Mouse (Mus musculus): ENCODE measurements around the gene Ncstn. TPM values are rescaled to one million over a fixed set of nuclear protein-coding genes. Genes with fewer than 3 reads are reported as not detected.

Gene Ncstn
- polyA plus RNA-seq, 1 experiment from 2014 or later: 47.8 TPM

DNA sequence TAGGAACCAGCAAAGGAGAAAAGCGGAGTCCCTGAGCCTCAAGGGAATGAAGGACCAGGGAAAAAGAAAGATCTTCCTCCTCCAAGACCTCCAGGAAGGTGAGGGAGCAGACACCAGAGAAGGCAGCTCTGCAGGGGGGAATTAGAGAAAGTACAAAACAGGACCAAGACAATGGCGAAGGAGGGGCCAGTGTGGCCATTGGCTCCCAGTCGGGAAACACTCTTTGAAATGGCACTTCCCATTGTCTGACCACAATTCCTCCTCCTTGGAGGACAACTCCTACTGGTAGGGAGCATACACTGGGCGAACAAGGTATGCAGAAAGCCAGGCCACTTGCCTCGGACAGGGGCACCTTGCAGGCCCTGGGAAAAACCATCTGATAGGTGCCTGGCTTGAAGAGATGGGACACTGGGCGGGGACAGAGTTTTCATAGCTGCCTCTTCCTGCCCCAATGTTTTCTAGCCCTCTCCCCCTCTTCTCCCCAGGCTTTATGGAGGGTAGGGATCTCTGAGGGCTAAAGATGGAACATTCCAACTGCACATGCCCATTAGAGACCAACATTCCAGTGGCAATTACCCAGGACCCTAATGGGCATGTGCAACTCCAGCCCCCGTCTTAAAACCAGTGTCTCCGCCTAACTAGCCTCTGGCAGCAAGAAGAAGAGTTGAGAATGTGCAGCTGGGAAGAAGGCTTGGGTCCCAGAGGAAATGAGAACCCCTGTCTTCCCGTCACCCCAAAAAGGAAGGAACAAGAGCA is 58.3 kb downstream of the Ncstn start:
- Histone ChIP-seq H3K4me3 (no peak overlapping the region), H3K4me2 (no peak overlapping the region), H3K9me3 (replicated peaks) (no peaks in the 10 kb centered on the region), H3K36me3 (no peaks in the 10 kb centered on the region), H3K27me3 (replicated peaks) (peaks cover 19% of the 10 kb centered on the region), H3K9ac (no peak overlapping the region), H3K27ac (no peak overlapping the region), H3K4me1 (peaks cover 19% of the 10 kb centered on the region)
- WGBS (ENCODE audit: insufficient replicate concordance): 53% methylated on average over 9 of the region's 9 CpGs
- ATAC-seq: no peak

DNA sequence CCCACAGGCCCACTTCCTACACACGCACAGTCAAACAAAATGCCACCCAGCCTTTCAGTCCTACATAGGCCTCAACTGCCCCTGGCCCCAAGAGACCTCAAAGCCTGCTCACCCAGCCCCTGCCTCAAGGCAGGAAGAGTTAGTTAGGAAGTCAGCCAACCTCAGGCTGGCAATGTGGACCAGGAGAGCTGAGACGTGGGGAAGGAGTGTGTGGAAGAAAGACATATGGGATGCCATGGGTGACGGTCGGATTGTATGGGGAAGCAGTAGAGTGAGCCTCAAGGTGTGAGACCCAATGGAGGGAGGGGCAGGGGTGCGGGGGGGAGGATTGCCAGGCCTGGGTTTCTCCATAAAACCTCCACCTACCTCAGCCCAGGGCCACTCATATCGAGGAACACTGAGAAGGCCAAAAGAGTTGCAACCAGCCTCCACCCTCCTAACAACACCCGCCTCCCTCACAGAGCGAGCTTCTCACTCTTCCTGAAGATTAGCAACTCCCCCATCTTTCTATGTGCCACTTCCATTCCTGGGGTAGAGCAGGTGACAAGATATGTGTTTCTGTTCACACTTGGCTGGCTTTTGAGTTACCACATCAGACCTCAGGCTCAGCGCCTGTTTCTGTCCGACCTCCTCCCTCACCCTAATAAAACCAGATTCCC is 62.6 kb downstream of the Ncstn start:
- Histone ChIP-seq H3K4me3 (no peak overlapping the region), H3K4me2 (no peak overlapping the region), H3K27ac (no peak overlapping the region), H3K27me3 (replicated peaks) (no peaks in the 10 kb centered on the region), H3K4me1 (peaks cover 6% of the 10 kb centered on the region), H3K36me3 (no peaks in the 10 kb centered on the region), H3K9ac (no peak overlapping the region), H3K9me3 (replicated peaks) (no peaks in the 10 kb centered on the region)
- 70% methylated on average over 10 of the region's 10 CpGs for WGBS (ENCODE audit: insufficient replicate concordance)
- ATAC-seq: no peak

DNA sequence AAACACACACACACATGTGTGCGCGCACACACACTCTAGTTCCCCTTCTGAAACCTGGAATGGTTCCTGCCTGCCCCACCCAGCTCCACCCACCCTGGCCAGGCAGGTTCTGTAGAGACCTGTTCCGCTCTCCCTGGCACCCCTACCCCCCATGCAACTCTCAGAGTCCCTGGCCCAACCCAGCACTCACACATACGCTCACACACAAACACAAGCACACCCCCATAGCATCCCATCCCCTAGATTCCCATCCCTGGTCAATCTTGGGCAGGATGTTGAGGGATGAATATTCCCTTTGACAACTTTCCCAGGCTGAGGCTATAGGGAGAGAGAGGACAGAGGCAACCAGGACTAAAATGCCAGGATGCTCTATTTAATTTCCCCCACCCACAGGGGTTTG is 63.3 kb downstream of the Ncstn start:
- Histone ChIP-seq H3K27ac (no peak overlapping the region), H3K27me3 (replicated peaks) (no peaks in the 10 kb centered on the region), H3K36me3 (no peaks in the 10 kb centered on the region), H3K9ac (no peak overlapping the region), H3K9me3 (replicated peaks) (no peaks in the 10 kb centered on the region), H3K4me2 (no peak overlapping the region), H3K4me1 (peaks cover 3% of the 10 kb centered on the region; the same call in 1 of the 2 replicates), H3K4me3 (no peak overlapping the region)
- WGBS (ENCODE audit: insufficient replicate concordance): 76% methylated on average over 4 of the region's 4 CpGs
- no peak for ATAC-seq

DNA sequence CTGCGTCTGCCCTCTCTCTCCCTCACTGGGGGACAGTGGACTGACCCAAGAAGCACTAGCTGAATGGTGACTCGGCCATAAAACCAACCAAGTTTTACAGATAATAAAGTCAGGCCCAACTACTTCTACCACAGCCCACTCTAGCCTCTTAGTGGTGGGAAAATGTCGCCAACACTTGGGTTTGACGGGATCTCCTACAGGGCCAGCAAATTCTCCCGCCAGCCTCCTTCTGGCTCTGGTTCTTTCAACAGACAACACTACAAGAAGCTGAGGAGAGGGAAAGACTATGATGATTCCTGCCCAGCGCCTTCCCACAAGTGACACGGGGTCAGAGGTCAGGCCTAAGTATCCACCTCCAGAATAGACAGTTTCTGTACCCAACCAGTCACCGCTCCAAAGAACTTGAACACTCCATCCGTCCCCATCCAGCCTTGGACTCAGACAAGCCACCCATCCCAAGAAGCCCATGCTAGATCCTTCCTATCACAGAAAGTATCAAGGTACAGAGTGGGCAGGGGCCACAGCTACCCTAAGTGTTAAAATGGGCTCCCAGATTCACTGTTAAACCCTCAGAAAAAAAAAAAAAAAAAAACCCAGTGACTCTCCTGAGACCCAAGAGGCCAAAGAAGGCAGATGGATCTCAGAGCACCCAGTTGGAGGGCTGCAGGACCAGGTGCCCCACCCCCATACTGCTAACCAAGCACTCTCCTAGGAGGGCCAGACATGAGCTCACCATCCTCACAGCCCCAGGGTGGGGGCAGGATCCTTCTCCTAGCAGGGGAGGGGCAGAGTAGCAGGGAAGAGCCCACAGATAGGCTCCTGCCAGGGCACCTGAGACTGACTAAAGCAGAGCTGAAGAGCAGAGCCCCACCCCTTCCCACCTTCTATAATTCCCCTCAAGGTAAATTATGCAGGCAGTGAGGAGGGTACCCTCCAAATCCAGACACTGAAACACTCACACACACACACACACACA is 64.0 kb downstream of the Ncstn start:
- no peak overlapping the region for H3K4me2 ChIP-seq
- H3K4me3 ChIP-seq: no peak overlapping the region
- H3K27ac ChIP-seq: no peak overlapping the region
- no peak for ATAC-seq
- no peak overlapping the region for H3K9ac ChIP-seq
- no peaks in the 10 kb centered on the region for H3K27me3 ChIP-seq (replicated peaks)
- no peaks in the 10 kb centered on the region; the same call in 1 of the 2 replicates for H3K4me1 ChIP-seq
- WGBS (ENCODE audit: insufficient replicate concordance): 71% methylated on average over 9 of the region's 9 CpGs
- no peaks in the 10 kb centered on the region for H3K9me3 ChIP-seq (replicated peaks)
- H3K36me3 ChIP-seq: no peaks in the 10 kb centered on the region

DNA sequence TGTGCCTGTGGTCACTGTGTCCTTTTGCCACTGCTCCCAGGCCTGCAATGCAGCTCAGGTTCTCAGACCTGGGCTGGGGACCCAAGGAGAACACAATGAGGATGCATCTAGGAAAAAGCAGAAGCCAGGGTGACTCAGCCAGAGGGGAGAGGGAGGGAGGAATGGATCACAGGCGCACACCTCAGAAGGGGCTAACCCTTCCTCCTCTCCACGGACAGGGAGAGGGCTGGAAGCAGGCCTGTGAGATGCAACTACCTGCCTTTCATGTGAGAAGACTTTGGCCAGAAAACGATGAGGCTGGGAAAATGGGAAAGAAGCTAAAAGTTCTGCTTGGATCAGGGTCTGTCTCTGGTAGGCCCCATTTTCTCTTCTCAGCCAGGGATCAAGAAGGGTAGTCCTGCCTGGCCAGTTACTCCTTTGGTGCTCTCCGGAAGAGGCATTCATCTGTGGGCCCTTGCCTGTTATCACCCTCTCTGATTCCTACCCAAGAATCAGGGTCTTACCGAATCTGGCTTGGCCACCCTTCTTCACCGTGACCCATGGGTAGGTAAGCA is 65.0 kb downstream of the Ncstn start:
- Histone ChIP-seq H3K4me1 (no peaks in the 10 kb centered on the region; the same call in 1 of the 2 replicates), H3K9me3 (replicated peaks) (no peaks in the 10 kb centered on the region), H3K27me3 (replicated peaks) (no peaks in the 10 kb centered on the region), H3K9ac (no peak overlapping the region), H3K4me3 (no peak overlapping the region), H3K27ac (no peak overlapping the region), H3K4me2 (no peak overlapping the region), H3K36me3 (no peaks in the 10 kb centered on the region)
- 68% methylated on average over 6 of the region's 6 CpGs for WGBS (ENCODE audit: insufficient replicate concordance)
- ATAC-seq: no peak

DNA sequence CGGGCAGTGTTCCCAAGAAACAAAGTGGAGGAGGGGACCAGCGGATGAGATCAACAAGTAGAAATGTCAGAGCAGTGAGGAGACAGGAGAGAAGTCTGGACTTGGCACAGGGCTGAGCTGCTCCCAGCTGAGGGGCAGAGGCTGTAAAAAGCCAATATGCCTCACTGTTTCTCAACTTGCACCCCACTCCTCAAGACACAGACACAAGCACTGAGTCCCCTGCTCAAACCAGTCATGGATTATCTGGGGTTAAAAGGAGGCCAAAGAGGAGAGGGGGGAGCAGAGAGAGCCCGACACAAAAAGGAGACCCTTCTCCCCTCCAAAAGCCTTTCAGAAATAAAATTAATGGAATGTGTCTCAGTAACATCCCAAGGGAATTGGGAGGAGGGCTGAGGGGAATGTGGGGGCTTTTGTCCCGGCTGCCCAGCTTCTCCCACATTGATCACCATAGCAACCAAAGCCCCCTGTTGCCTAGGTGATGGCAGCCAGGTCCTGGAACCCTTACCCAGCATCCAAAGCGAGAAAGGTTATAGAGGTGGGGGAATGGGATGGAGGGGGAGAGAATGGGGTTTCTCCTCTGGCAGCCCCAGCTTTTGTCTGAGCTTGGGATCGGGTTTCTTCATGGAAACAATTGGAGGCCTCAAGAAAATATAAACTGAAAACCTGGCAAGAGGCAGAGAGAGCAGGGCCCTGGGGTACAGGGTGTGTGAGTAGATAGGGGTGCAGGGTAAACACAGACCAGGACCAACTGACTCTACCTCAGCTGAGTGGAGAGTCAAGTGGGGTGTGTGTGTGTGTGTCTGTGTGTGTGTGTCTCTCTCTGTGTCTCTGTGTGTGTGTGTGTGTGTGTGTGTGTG is 65.7 kb downstream of the Ncstn start:
- no peak for ATAC-seq
- Histone ChIP-seq H3K27ac (no peak overlapping the region), H3K4me3 (no peak overlapping the region), H3K9me3 (replicated peaks) (no peaks in the 10 kb centered on the region), H3K27me3 (replicated peaks) (no peaks in the 10 kb centered on the region), H3K9ac (no peak overlapping the region), H3K4me2 (no peak overlapping the region), H3K36me3 (no peaks in the 10 kb centered on the region), H3K4me1 (no peaks in the 10 kb centered on the region; the same call in 1 of the 2 replicates)
- whole genome bisulfite sequencing (ENCODE audit: insufficient replicate concordance): 60% methylated on average over 6 of the region's 6 CpGs

DNA sequence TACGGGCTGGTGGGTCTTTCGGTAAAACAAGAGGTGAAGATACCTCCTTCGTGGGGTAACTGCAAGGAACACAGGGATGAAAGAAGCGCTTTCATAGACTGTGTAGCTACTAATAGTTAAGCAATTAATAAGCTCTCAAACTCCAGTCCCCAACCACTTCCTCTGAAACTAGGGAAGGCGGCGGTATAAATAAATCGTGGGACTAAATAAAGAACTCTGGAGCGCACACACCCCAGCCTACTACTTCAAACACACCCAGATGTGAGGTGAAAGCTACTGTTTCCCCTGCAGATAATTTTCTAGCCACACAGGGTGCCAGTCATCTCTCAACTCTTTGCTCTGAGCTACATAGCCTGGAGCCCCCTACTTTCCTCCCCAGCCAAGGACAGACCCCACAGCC is 66.6 kb downstream of the Ncstn start:
- Histone ChIP-seq H3K4me2 (no peak overlapping the region), H3K36me3 (no peaks in the 10 kb centered on the region), H3K27ac (no peak overlapping the region), H3K27me3 (replicated peaks) (no peaks in the 10 kb centered on the region), H3K9me3 (replicated peaks) (no peaks in the 10 kb centered on the region), H3K9ac (no peak overlapping the region), H3K4me3 (no peak overlapping the region), H3K4me1 (no peaks in the 10 kb centered on the region; the same call in 1 of the 2 replicates)
- ATAC-seq: no peak
- 67% methylated on average over 8 of the region's 8 CpGs for WGBS (ENCODE audit: insufficient replicate concordance)

Other genes starting within 250 kb of the Ncstn start
- 3.7 and 4.2 TPM in 2 replicates for gene Cd84, start 243.1 kb downstream of the Ncstn start, polyA plus RNA-seq (2016; fragmentation: Nextera tagmentation; extraction: Ambion mirVana)
- not detected in 2 replicates for gene Gm10521, start 187.1 kb downstream of the Ncstn start, polyA plus RNA-seq (2016; fragmentation: Nextera tagmentation; extraction: Ambion mirVana)
- 0.17 and 0.20 TPM in 2 replicates for gene Slamf6, start 165.3 kb downstream of the Ncstn start, polyA plus RNA-seq (2016; fragmentation: Nextera tagmentation; extraction: Ambion mirVana)
- gene Vangl2, start 54.4 kb downstream of the Ncstn start, polyA plus RNA-seq (2016; fragmentation: Nextera tagmentation; extraction: Ambion mirVana): 2.3 and 2.6 TPM in 2 replicates
- gene Nhlh1, start 25.2 kb downstream of the Ncstn start, polyA plus RNA-seq (2016; fragmentation: Nextera tagmentation; extraction: Ambion mirVana): not detected in 2 replicates
- gene Copa, start 266 bp downstream of the Ncstn start, polyA plus RNA-seq (2016; fragmentation: Nextera tagmentation; extraction: Ambion mirVana): 92.8 and 96.5 TPM in 2 replicates
- 55.0 and 56.8 TPM in 2 replicates for gene Pex19, start 44.0 kb upstream of the Ncstn start, polyA plus RNA-seq (2016; fragmentation: Nextera tagmentation; extraction: Ambion mirVana)
- gene Dcaf8, start 65.3 kb upstream of the Ncstn start, polyA plus RNA-seq (2016; fragmentation: Nextera tagmentation; extraction: Ambion mirVana): 77.8 and 82.3 TPM in 2 replicates
- gene Pea15a, start 124.0 kb upstream of the Ncstn start, polyA plus RNA-seq (2016; fragmentation: Nextera tagmentation; extraction: Ambion mirVana): 25.7 and 26.0 TPM in 2 replicates
- 0.08 and 0.32 TPM in 2 replicates for gene Casq1, start 137.1 kb upstream of the Ncstn start, polyA plus RNA-seq (2016; fragmentation: Nextera tagmentation; extraction: Ambion mirVana)
- not detected in 2 replicates for gene Atp1a4, start 175.6 kb upstream of the Ncstn start, polyA plus RNA-seq (2016; fragmentation: Nextera tagmentation; extraction: Ambion mirVana)
- 19.0 and 20.5 TPM in 2 replicates for gene Igsf8, start 178.8 kb upstream of the Ncstn start, polyA plus RNA-seq (2016; fragmentation: Nextera tagmentation; extraction: Ambion mirVana)
- 0.24 and 0.36 TPM in 2 replicates for gene Atp1a2, start 215.3 kb upstream of the Ncstn start, polyA plus RNA-seq (2016; fragmentation: Nextera tagmentation; extraction: Ambion mirVana)
- not detected in 2 replicates for gene Kcnj9, start 246.5 kb upstream of the Ncstn start, polyA plus RNA-seq (2016; fragmentation: Nextera tagmentation; extraction: Ambion mirVana)

Data from liver, embryonic 12.5 days (tissue).